Mouse (Mus musculus) midbrain, embryonic 12.5 days (tissue): Measurements from ENCODE around the gene Pih1d1. TPM values are rescaled to one million over a fixed set of nuclear protein-coding genes. Genes with fewer than 3 reads are reported as not detected.

Source experiments
- ATAC-seq: fragments of 200-750 bp; cut with Nextera tagmentation; 2 replicates; pipeline ENCODE4 v1.8.0; 2017; ENCODE audit warnings: low read depth, moderate TSS enrichment, moderate library complexity; ENCODE audit not compliant: low FRiP score
- H3K27ac ChIP-seq: fragments of 300-500 bp; sonication (generic); replicated peaks from 2 replicates; pipeline ENCODE4 v1.5.1; 2016; ENCODE audit warnings: mild to moderate bottlenecking
- H3K27me3 ChIP-seq: fragments of 300-500 bp; sonication (generic); 2 replicates; pipeline ENCODE4 v1.6.1; 2016; ENCODE audit warnings: mild to moderate bottlenecking
- H3K36me3 ChIP-seq: fragments of 300-500 bp; sonication (generic); 2 replicates; pipeline ENCODE4 v1.6.1; 2016
- H3K4me1 ChIP-seq: fragments of 300-500 bp; sonication (generic); 2 replicates; pipeline ENCODE4 v1.6.1; 2016
- H3K4me2 ChIP-seq: fragments of 300-500 bp; sonication (generic); replicated peaks from 2 replicates; pipeline ENCODE4 v1.6.1; 2016; ENCODE audit warnings: mild to moderate bottlenecking, moderate library complexity
- H3K4me3 ChIP-seq: fragments of 300-500 bp; sonication (generic); 2 replicates; pipeline ENCODE4 v1.5.1; 2016; ENCODE audit warnings: mild to moderate bottlenecking
- H3K9ac ChIP-seq: fragments of 300-500 bp; sonication (generic); replicated peaks from 2 replicates; pipeline ENCODE4 v1.6.1; 2016; ENCODE audit warnings: mild to moderate bottlenecking, moderate library complexity
- H3K9me3 ChIP-seq: fragments of 300-500 bp; sonication (generic); 2 replicates; pipeline ENCODE4 v1.6.1; 2016; ENCODE audit warnings: mild to moderate bottlenecking
- WGBS: fragments of 180-500 bp; shearing (Covaris S2); methylation state at CpG from one replicate; pipeline ENCODE4 v1.1.7; 2016; 5-methylcytosine and 5-hydroxymethylcytosine counted together
- polyA plus RNA-seq: library from polyadenylated mRNA; unstranded; fragments of >200 nt; fragmentation: Nextera tagmentation; extraction: Ambion mirVana; gene quantifications from 2 replicates; pipeline ENCODE4 v1.2.1, GENCODE M21; 2016

Gene Pih1d1
- polyA plus RNA-seq, 1 experiment from 2014 or later: 103 TPM

DNA sequence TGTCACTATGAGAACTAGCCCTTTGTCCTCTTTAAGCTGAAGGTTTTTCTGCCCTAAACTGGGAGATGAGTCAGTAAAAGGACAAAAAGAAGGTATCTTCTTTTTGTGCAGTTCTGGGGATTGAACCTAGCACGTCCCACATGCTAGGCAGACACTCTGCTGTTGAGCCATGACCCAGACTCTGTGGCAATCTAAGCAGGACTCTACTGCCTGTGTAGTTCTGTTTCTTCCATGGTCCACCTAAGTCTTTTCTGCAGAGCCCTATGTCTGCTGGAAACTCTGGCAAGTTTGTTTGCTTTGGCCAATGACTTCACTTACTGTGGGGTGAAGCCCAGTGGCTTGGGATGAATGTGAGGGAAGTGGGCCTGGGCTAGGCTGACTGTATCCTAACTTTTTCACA lies 15.7 kb upstream of the Pih1d1 start:
- H3K9ac ChIP-seq: no peak overlapping the region
- peaks cover 34% of the 10 kb centered on the region for H3K27me3 ChIP-seq
- peaks cover 22% of the 10 kb centered on the region for H3K36me3 ChIP-seq
- H3K4me1 ChIP-seq: peaks cover 10% of the 10 kb centered on the region; the same call in 1 of the 2 replicates
- H3K27ac ChIP-seq: no peak overlapping the region
- no peaks in the 10 kb centered on the region for H3K9me3 ChIP-seq
- no peak overlapping the region for H3K4me3 ChIP-seq
- no peak for ATAC-seq
- WGBS: 85% methylated on average over 1 of the region's 1 CpGs
- H3K4me2 ChIP-seq: no peak overlapping the region

DNA sequence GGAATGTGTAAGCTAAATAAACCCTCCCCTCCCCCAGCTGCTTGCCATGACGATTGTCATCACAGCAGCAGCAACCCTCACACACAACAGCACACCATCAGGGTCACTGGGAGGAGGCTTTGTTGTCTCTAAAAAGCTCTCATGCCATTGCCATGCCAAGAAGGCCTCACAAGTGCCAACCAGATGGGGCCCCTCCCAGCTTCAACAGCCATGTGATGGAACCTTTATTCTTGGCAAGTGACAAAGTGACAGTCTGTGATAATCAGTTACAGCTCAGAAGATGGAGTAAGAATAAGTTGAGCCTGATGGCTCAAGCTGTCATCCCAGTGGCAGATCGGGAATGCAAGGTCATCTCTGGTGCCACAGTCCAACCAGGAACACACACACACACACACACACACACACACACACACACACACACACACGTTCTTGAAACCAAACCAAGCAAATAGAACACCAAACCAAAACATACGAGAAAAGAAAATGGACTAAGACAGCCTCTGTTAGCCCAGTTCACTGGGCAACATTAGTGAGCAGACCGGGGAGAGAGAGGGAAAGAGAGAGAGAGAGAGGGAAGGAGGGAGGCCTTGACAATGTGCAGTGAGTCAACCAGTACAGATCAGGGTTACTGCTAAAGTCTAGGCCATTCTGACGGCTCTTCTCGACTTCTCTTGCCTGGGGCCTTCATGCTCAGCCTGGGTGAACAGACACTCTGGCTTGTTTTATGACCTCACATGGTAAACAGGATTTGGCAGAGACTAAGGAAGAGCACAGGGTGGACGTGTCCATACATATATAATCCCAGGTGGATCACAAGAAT lies 14.0 kb upstream of the Pih1d1 start:
- Histone ChIP-seq H3K4me1 (peaks cover 10% of the 10 kb centered on the region; the same call in 1 of the 2 replicates), H3K36me3 (peaks cover 39% of the 10 kb centered on the region), H3K4me2 (no peak overlapping the region), H3K27ac (no peak overlapping the region), H3K9ac (no peak overlapping the region), H3K27me3 (peaks cover 20% of the 10 kb centered on the region), H3K9me3 (no peaks in the 10 kb centered on the region), H3K4me3 (no peak overlapping the region)
- ATAC-seq: no peak
- WGBS: 86% methylated on average over 8 of the region's 8 CpGs

DNA sequence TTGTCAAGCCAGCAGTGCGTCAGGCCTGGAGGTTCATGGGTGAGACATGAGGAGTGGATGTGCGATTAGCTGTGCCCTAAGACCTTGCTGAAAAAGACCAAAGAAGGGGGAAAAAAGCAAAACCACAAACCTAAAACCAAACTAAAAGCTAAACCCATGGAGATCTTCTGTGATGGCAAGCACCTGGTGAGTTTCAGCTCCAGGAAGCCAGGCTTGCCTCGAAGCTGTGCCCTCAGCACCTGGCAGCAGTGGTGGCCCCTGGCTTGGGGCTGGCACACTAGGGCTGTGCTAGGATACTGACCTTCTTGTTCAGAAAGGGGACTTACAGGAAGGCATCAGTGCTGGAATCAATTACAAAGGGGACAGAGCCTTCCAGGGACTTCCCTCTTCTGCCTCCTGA lies 12.8 kb upstream of the Pih1d1 start:
- Histone ChIP-seq H3K4me1 (0 out of 2 replicates have a peak, but pooled peaks cover 2% of the 10 kb centered on the region), H3K9me3 (no peaks in the 10 kb centered on the region), H3K36me3 (peaks cover 48% of the 10 kb centered on the region), H3K27me3 (peaks cover 9% of the 10 kb centered on the region), H3K9ac (no peak overlapping the region; the same call in 1 of the 2 replicates), H3K4me2 (no peak overlapping the region), H3K4me3 (no peak overlapping the region), H3K27ac (no peak overlapping the region)
- WGBS: 85% methylated on average over 3 of the region's 3 CpGs
- no peak for ATAC-seq

- Histone ChIP-seq H3K4me2 (no peak overlapping the region), H3K9me3 (no peaks in the 10 kb centered on the region), H3K27me3 (peaks cover 8% of the 10 kb centered on the region), H3K36me3 (peaks cover 48% of the 10 kb centered on the region), H3K4me3 (no peak overlapping the region), H3K4me1 (no peaks in the 10 kb centered on the region), H3K9ac (no peak overlapping the region), H3K27ac (no peak overlapping the region)
- 86% methylated on average over 5 of the region's 5 CpGs for WGBS
- ATAC-seq: no peak
Measured at GRCm38 (mm10) chr7:45141914-45142313, 12.2 kb upstream of the Pih1d1 start.

DNA sequence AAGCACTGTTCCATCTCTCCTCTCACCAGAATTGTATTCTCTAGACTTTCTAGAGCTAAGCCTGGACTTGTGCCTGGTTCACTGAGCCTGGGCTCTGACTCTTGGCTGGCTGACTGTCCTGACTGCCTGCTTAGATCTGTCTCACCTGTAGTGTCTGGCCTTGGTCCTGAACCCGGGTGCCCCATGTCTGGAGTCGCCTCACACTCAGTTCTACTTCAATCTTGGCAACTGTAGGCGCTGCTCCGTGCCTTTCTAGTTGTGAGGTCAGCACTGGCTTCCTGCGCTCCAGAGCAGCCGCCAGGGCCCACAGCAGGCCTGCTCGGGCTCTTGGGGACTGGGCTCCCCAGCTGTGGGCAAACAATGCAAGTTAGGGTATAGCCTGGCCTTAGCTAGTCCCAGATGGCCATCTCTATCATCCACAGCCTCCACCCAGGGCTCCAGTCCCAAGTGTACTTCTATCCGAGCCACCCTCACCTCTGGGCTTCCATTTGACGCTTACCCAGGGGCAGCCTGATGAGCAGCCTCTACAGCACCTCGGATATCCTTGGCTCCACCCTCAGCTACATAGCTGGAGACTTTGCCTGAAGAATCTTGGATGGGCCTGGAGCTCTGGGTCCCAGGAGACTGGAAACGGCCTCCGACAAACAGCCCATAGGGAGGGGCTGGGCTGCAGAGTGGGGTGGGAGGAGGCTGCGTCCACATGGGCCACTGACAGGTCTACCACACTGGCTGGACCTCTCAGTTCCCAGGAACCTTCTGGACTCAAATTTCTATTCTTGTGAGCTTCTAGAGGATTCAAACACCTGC lies 9.5 kb upstream of the Pih1d1 start:
- no peak overlapping the region for H3K4me2 ChIP-seq
- H3K27me3 ChIP-seq: no peaks in the 10 kb centered on the region
- WGBS: 90% methylated on average over 13 of the region's 13 CpGs
- H3K9ac ChIP-seq: no peak overlapping the region
- no peak overlapping the region for H3K4me3 ChIP-seq
- no peak overlapping the region for H3K27ac ChIP-seq
- H3K9me3 ChIP-seq: no peaks in the 10 kb centered on the region
- peaks cover 1% of the 10 kb centered on the region; the same call in 1 of the 2 replicates for H3K4me1 ChIP-seq
- no peak for ATAC-seq
- H3K36me3 ChIP-seq: peaks cover 48% of the 10 kb centered on the region

DNA sequence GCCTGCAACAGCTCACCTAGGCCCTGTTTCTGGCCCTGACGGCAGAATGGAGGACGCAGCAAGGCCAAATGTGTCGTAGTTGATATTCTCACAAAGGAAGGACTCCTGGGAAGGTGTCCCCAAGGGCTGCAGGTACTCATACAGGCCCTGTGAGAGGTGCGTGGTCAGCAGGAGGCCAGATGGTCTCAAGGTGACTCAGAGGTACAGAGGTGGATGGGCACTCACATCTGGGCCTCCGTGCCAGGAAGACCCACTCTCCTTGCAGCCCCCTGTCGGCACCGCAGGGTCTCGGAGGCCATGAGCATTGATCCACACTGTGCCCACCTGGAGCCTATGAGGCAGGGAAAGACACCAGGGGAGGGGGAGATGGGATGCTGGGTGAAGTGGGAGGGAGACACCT lies 8.6 kb upstream of the Pih1d1 start:
- no peak for ATAC-seq
- no peak overlapping the region for H3K4me3 ChIP-seq
- no peak overlapping the region for H3K27ac ChIP-seq
- 0 out of 2 replicates have a peak overlapping the region, but pooled peaks have one; percentile 7 for H3K9ac ChIP-seq
- no peaks in the 10 kb centered on the region for H3K9me3 ChIP-seq
- H3K4me2 ChIP-seq: no peak overlapping the region
- peaks cover 4% of the 10 kb centered on the region; the same call in 1 of the 2 replicates for H3K4me1 ChIP-seq
- no peaks in the 10 kb centered on the region for H3K27me3 ChIP-seq
- WGBS: 96% methylated on average over 8 of the region's 8 CpGs
- peaks cover 48% of the 10 kb centered on the region for H3K36me3 ChIP-seq

- Histone ChIP-seq H3K4me3 (no peak overlapping the region), H3K27ac (no peak overlapping the region), H3K36me3 (peaks cover 36% of the 10 kb centered on the region), H3K9ac (no peak overlapping the region), H3K27me3 (no peaks in the 10 kb centered on the region), H3K4me1 (peaks cover 9% of the 10 kb centered on the region; the same call in 1 of the 2 replicates), H3K9me3 (no peaks in the 10 kb centered on the region), H3K4me2 (no peak overlapping the region)
- WGBS: 95% methylated on average over 11 of the region's 11 CpGs
- no peak for ATAC-seq
Measured at GRCm38 (mm10) chr7:45147267-45147666, 6.8 kb upstream of the Pih1d1 start.

DNA sequence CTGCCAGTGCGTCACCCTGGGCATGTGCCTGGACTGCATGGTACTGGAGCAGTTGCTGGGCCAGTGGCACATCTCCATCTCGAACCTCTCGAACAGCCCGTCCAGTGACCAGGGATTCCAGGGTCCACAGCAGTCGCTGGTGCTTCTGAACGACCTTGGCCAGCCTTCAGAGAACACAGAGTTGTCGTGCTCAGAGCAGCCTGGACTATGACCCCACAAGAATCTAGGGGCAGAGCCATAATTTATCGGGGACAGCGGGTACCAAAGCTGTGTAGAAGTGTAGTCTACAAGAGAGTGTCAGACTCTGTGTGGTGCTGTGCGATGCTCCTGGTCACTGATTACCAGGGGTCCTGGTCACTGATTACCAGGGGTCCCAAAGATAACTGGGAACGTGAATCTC lies 6.2 kb upstream of the Pih1d1 start:
- Histone ChIP-seq H3K36me3 (peaks cover 30% of the 10 kb centered on the region), H3K27ac (no peak overlapping the region), H3K9me3 (no peaks in the 10 kb centered on the region), H3K9ac (no peak overlapping the region), H3K4me2 (no peak overlapping the region), H3K27me3 (no peaks in the 10 kb centered on the region), H3K4me3 (no peak overlapping the region), H3K4me1 (peaks cover 9% of the 10 kb centered on the region; the same call in 1 of the 2 replicates)
- 94% methylated on average over 11 of the region's 11 CpGs for WGBS
- ATAC-seq: no peak

GRCm38 (mm10) chr7:45148534-45149098 lies 5.5 kb upstream of the Pih1d1 start:
- ATAC-seq: no peak
- H3K9ac ChIP-seq: 0 out of 2 replicates have a peak overlapping the region, but pooled peaks have one; percentile 11
- H3K4me2 ChIP-seq: no peak overlapping the region
- peaks cover 14% of the 10 kb centered on the region for H3K4me1 ChIP-seq
- no peak overlapping the region for H3K4me3 ChIP-seq
- H3K27ac ChIP-seq: no peak overlapping the region
- H3K27me3 ChIP-seq: no peaks in the 10 kb centered on the region
- H3K9me3 ChIP-seq: no peaks in the 10 kb centered on the region
- WGBS: 65% methylated on average over 4 of the region's 4 CpGs
- H3K36me3 ChIP-seq: peaks cover 24% of the 10 kb centered on the region

- Histone ChIP-seq H3K4me2 (no peak overlapping the region), H3K9ac (no peak overlapping the region), H3K4me3 (no peak overlapping the region), H3K36me3 (peaks cover 15% of the 10 kb centered on the region), H3K27me3 (no peaks in the 10 kb centered on the region), H3K4me1 (peaks cover 15% of the 10 kb centered on the region), H3K27ac (no peak overlapping the region), H3K9me3 (no peaks in the 10 kb centered on the region)
- WGBS: 24% methylated on average over 6 of the region's 6 CpGs
- no peak for ATAC-seq
Measured at GRCm38 (mm10) chr7:45149545-45149944, 4.6 kb upstream of the Pih1d1 start.

- 0 out of 2 replicates have a peak, but pooled peaks cover 7% of the 10 kb centered on the region for H3K36me3 ChIP-seq
- H3K27ac ChIP-seq: no peak overlapping the region; the same call in 1 of the 2 replicates
- H3K4me1 ChIP-seq: peaks cover 21% of the 10 kb centered on the region
- no peaks in the 10 kb centered on the region for H3K9me3 ChIP-seq
- H3K9ac ChIP-seq: peak overlapping the region; percentile 17; the same call in 1 of the 2 replicates
- no peak overlapping the region for H3K4me2 ChIP-seq
- no peak for ATAC-seq
- no peaks in the 10 kb centered on the region for H3K27me3 ChIP-seq
- H3K4me3 ChIP-seq: no peak overlapping the region
- WGBS: 68% methylated on average over 4 of the region's 4 CpGs
Measured at GRCm38 (mm10) chr7:45150321-45150720, 3.8 kb upstream of the Pih1d1 start.
